Mouse (Mus musculus) frontal cortex, postnatal 36 days (tissue): ENCODE measurements around the gene Spock1.
A peak's percentile ranks its signal among the peaks of the same experiment; 100 is the strongest.

ENCODE experiments used
- DNase-seq, 2 experiments: peaks; one replicate each; pipeline ENCODE4 v3.0.0; 2022; ENCODE audit warnings: low spot score in 2 of 2

Spock1 gene

GRCm38 (mm10) chr13:57660523-57660922, 247.6 kb downstream of the Spock1 start:
- no peak for DNase-seq

GRCm38 (mm10) chr13:57659872-57660271, 248.3 kb downstream of the Spock1 start:
- DNase-seq = no peak

DNA sequence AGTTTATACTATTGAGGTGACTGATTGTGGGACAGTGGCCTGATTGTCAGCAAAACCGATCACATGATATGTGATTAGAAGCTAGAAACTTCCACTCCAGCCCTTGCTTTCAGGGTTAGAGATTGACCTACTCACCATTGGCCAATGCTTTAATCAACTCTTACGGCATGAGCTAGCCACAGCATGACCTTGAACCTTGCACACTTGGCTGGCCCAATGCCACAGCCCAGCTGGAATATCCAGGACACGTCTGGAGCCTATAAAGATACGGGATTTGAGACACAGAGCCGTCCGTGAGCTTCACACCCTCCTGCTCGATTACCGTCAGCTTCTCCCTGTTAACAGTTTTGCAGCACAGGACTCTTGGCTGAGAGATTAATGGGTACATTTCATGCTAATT, 251.5 kb downstream of the Spock1 start:
- no peak for DNase-seq

GRCm38 (mm10) chr13:57654362-57654761, 253.8 kb downstream of the Spock1 start:
- no peak for DNase-seq

- DNase-seq = no peak
Measured at GRCm38 (mm10) chr13:57651236-57651635, 256.9 kb downstream of the Spock1 start.

DNA sequence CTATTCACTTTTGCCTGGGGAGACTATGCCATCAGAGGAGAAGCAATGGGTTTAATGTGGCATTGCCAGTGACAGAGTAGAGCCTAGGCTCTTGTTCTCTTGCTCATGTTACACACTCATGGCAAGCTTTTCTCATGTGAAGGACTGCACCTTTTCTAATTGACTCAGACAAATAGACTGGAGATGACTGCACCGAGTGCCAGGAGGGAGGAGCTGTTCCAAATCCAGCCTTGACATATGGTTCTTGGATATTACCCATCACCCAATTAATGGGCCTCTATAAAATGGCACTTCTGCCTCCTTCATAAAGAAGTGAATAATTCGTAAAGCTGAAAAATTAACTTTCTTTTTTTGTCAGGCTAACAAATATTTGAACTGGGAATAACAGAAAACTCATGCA, 259.3 kb downstream of the Spock1 start:
- no peak for DNase-seq

DNA sequence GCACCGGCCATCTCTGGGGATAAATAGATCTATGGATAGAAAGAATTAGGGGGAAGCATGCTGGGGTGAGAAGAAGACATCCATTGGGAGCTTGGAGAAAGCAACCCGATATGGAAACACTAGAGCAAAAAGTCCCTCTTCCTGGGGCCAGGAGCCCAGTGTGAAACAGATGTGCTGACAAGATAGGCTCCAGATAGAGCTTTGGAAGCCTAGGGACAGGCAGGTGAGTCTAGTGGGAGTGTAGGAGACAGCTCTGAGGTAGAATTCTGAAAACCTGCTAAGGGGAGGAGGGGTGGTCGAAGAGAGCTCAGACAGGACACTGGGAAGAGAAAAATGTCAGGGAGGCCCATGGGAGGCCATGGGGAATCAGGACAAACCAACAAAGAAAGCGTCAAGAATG, 260.7 kb downstream of the Spock1 start:
- no peak for DNase-seq

DNA sequence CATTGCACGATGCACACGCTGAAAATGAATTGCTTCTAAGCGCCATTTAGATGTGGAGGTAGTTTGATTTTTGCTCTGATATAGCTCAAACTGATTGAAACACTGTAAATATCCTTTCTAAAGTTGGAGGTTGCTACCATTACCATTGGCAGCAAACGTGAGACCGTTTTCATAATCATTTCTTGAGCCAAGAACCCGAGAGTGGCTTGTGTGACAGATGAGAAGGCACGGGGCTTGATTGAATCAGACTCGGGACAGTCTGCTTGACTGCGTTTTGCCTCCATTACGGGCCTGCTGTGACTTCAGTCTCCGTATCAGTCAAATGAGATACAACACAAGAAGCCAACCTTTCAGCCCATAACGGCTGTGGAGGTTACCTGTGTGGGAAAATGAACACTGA, 265.1 kb downstream of the Spock1 start:
- DNase-seq = no peak

DNA sequence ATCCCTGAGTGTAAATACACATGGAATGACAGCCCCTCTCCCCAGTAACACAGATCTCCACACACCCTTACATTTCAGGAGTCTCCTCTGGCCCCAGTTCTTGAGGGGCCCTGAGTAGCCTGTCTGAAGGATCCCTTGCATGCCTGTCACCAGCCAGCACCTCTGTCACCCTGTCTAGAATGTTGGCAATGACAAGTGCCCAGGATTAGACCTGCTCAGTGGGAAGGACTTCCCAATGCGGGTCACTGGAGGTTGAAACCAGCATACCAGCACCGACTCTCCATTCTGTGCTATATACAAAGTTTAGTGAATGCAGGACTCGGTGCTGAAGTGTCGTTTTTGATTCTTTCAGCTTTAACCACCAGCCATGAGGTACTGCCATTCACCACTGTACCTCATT, 266.5 kb downstream of the Spock1 start:
- DNase-seq = no peak

DNA sequence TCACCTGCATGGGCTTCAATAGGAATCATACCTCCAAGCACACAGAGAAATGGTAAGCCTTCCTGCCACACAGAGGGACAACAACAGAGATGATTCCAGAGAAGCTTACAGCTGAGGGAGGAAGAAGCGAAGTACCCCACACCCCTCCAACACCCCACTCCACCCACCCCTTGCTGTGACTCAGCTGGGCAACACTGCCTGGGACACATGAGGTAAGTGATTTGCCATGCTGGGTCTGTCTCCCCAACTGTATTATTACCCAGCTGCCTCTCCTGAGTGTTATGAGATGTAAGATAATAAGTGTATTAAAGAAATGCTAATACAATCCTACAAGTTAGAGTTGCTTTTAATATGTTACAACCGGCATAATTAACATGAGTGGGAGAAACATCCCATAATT, 267.2 kb downstream of the Spock1 start:
- DNase-seq = no peak

- DNase-seq = peak; percentile 20 to 66
Measured at GRCm38 (mm10) chr13:57638820-57639219, 269.3 kb downstream of the Spock1 start.

DNA sequence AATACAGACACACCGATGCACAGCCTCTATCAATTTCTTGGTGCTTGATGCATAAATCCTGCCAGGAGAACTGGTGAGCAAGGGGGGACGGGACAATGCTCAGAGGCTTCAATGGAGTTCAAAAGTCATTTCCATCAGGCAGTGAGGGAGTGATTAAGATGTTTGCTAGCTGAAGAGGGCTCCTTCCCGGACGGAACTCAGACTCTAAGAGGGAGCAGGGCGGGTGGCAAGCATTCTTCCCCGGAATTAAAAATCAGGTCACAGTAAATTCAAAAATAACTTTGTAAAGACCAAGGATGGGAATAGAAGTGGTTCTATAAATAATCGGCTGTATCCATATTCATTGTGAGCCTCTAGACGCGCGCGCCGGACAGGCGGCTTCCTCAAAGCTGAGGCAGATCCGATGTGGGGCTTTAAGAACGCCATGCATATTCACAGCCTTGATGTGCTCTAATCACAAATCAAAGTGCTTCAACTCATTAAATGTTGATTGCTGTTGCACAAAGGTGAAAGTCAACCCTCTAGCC, 270.5 kb downstream of the Spock1 start:
- DNase-seq = peak; percentile 42 to 60

DNA sequence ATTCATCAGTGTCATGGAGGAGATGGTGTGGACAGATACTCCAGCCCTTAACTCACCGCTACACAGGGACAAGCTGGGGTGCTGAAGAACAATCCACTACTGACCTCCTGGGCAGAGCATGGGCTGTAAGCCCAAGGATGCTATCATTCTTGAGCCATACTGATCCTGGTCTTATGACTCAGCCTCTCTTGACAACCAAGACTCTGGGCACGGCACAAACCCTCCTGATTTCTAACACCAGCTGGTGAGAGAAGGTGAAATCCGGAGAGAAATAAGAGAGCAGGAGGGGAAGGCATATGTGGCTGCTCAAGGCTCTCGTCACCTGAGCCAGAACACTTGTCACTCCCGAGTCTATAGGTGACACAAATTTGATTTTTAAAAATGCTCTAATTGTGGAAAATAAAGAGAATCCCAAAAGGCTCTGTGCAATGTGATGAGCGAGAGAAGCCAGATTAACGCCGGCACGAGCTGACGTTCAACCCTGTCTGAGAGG, 271.0 kb downstream of the Spock1 start:
- peak; percentile 28 to 47 for DNase-seq

- no peak for DNase-seq
Measured at GRCm38 (mm10) chr13:57636196-57637015, 271.7 kb downstream of the Spock1 start.

DNA sequence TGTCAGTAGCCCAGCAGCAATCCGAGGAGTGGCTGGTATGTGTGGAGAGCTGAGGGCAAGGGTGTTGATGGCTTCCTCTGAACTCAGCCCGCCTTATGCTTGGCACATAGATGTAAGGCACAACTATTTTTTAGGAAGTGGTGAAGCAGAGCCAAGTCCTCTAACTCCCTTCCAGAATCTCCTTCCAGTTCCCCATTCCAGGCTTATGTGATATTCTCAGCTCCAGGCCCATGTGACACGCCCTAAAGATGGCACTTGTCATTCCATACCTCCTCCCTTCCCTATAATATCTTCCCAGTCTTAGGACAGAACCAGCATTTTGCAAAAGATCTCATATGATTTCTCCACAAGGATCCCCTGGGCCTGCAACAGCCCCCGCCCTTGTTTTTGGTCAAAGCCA, 277.6 kb downstream of the Spock1 start:
- DNase-seq = peak; percentile 15 to 37

DNA sequence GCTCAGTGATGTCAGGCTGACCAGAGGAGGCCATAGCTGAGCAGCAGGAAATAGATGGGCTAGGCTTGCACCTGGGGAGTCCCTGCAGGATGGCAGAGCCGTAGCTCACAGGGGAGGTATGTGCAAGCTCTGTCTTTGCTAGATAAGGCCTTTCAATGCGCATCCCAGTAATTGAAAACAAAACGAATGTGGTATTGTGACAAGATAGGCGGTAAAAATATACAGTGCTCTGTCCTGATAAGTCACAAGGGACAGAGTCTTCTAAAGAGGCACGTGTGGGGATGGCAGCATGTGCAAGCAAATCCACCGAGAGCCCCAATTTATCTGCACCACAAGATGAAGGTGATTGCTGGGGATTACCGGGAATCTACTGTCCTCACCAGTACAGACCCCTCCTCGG, 279.9 kb downstream of the Spock1 start:
- no peak for DNase-seq

- no peak for DNase-seq
Measured at GRCm38 (mm10) chr13:57626434-57626833, 281.7 kb downstream of the Spock1 start.

- DNase-seq = no peak
Measured at GRCm38 (mm10) chr13:57623909-57624481, 284.1 kb downstream of the Spock1 start.

- DNase-seq = peak; percentile 70 to 86
Measured at GRCm38 (mm10) chr13:57619079-57619768, 288.9 kb downstream of the Spock1 start.

GRCm38 (mm10) chr13:57611326-57612171, 296.6 kb downstream of the Spock1 start:
- no peak for DNase-seq

DNA sequence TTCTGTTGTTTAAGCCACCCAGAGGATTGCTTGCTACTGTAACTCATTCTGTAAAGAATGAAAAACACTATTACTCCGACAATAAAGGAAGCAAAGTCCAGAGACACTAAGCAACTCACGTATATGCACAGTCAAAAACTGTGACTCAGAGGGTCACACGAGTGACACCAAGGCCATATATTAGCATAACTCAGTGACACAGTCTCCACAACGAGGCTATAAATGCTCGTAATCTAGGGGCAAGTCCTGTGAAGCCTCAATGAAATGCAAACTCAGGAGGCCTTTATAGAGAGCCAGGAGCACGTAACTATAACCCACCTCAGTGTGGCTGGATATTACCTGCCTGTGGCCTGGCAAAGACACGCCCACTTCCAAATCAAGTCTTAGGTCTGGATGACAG, 298.2 kb downstream of the Spock1 start:
- no peak for DNase-seq

DNA sequence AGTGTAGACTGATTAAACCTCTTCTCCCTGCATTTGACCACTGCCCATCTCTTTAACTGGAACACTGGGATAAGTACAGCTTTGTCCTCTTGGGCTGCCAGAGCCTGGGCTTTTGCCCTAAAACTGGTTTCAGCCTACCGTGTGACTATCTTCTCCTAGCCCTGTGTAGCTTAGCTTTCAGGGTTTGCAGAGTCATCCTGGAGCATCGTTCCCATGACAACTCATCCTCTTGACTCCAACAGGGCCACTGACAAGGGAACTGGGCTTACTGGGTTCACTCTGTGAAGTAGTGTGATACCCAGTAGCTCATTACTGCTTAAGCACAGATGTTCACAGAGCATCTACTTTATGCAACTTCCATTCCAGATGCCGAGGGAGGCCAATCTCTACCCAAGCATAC, 303.7 kb downstream of the Spock1 start:
- no peak for DNase-seq
